Mouse (Mus musculus) stomach, embryonic 14.5 days (tissue): ENCODE data around the gene Ccdc7a. TPM values are rescaled to one million over a fixed set of nuclear protein-coding genes. Genes with fewer than 3 reads are reported as not detected.
"Not testable (repeated sequence)": the region's sequence is repeated elsewhere in the genome, so short reads cannot be mapped to it uniquely, and the experiment has no call there.

Experiments
- ATAC-seq: fragments of 200-750 bp; cut with Nextera tagmentation; 2 replicates; pipeline ENCODE4 v1.8.0; 2017; ENCODE audit warnings: low read depth, moderate TSS enrichment; ENCODE audit not compliant: insufficient number of reproducible peaks, insufficient read depth, low FRiP score
- H3K27ac ChIP-seq: fragments of 300-500 bp; sonication (generic); 2 replicates; pipeline ENCODE4 v1.5.1; 2014; ENCODE audit warnings: mild to moderate bottlenecking, low read length, moderate library complexity, mixed read lengths
- H3K27me3 ChIP-seq: fragments of 300-500 bp; sonication (generic); 2 replicates; pipeline ENCODE4 v1.6.1; 2014; ENCODE audit warnings: low read length, control low read depth, mixed read lengths; ENCODE audit not compliant: control insufficient read depth, insufficient read depth
- H3K36me3 ChIP-seq: fragments of 300-500 bp; sonication (generic); 2 replicates; pipeline ENCODE4 v1.6.1; 2014; ENCODE audit warnings: mild to moderate bottlenecking, control low read depth, low read length, moderate library complexity, mixed read lengths; ENCODE audit not compliant: control insufficient read depth, insufficient read depth
- H3K4me1 ChIP-seq: fragments of 300-500 bp; sonication (generic); 2 replicates; pipeline ENCODE4 v1.6.1; 2014; ENCODE audit warnings: low read length, control low read depth, mixed read lengths; ENCODE audit not compliant: control insufficient read depth, insufficient read depth
- H3K4me2 ChIP-seq: fragments of 300-500 bp; sonication (generic); replicated peaks from 2 replicates; pipeline ENCODE4 v1.6.1; 2014; ENCODE audit warnings: low read depth, low read length, control low read depth
- H3K4me3 ChIP-seq: fragments of 300-500 bp; sonication (generic); 2 replicates; pipeline ENCODE4 v1.5.1; 2014; ENCODE audit warnings: low read depth, low read length, control low read depth
- H3K9ac ChIP-seq: fragments of 300-500 bp; sonication (generic); replicated peaks from 2 replicates; pipeline ENCODE4 v1.6.1; 2014; ENCODE audit warnings: low read depth, mild to moderate bottlenecking, control low read depth, low read length, moderate library complexity, mixed read lengths
- H3K9me3 ChIP-seq: fragments of 300-500 bp; sonication (generic); 2 replicates; pipeline ENCODE4 v1.6.1; 2016; ENCODE audit warnings: low read depth, low read length, control low read depth; ENCODE audit not compliant: control insufficient read depth
- WGBS: fragments of 180-500 bp; shearing (Covaris S2); extraction: QIAGEN DNeasy Blood & Tissue Kit; methylation state at CpG from one replicate; pipeline ENCODE4 v1.1.7; 2014; 5-methylcytosine and 5-hydroxymethylcytosine counted together
- polyA plus RNA-seq: library from polyadenylated mRNA; unstranded; fragments of >200 nt; fragmentation: Nextera tagmentation; extraction: Ambion mirVana; gene quantifications from 2 replicates; pipeline ENCODE4 v1.2.1, GENCODE M21; 2014

Ccdc7a gene
- polyA plus RNA-seq, result not detected in 2 replicates

GRCm38 (mm10) chr8:129065417-129065816, at the start of gene Ccdc7a:
Gene Ccdc7a (minus strand): TSS chr8:129065517.
- not testable (repeated sequence) for H3K36me3 ChIP-seq, H3K9me3 ChIP-seq, H3K27me3 ChIP-seq, ATAC-seq, H3K4me2 ChIP-seq, H3K9ac ChIP-seq, H3K27ac ChIP-seq, H3K4me3 ChIP-seq, H3K4me1 ChIP-seq
- WGBS, result 78% methylated on average over 2 of the region's 11 CpGs

- H3K9ac ChIP-seq, H3K36me3 ChIP-seq, ATAC-seq, H3K4me2 ChIP-seq, H3K4me3 ChIP-seq, H3K27ac ChIP-seq, H3K9me3 ChIP-seq, H3K4me1 ChIP-seq, H3K27me3 ChIP-seq: not testable (repeated sequence)
- WGBS, result 67% methylated on average over 1 of the region's 10 CpGs
These were observed 1.5 kb upstream of the Ccdc7a start, which contains the start of gene Ccdc7b for GRCm38 (mm10) chr8:129066834-129067233. Gene Ccdc7b (plus strand): TSS chr8:129067134.

- WGBS, result 85% methylated on average over 1 of the region's 1 CpGs
- ATAC-seq, result no peak
These were observed 73.9 kb downstream of the Ccdc7a start for GRCm38 (mm10) chr8:128991389-128991788.

GRCm38 (mm10) chr8:128948941-128949340, 116.4 kb downstream of the Ccdc7a start:
- not testable (repeated sequence) for ATAC-seq, H3K27ac ChIP-seq, H3K27me3 ChIP-seq, H3K4me2 ChIP-seq, H3K36me3 ChIP-seq, H3K4me3 ChIP-seq, H3K9ac ChIP-seq, H3K9me3 ChIP-seq, H3K4me1 ChIP-seq
- WGBS, result 79% methylated on average over 11 of the region's 11 CpGs

More at GRCm38 (mm10) chr8:128991389-128991788, 73.9 kb downstream of the Ccdc7a start:
- H3K9me3 ChIP-seq, result no peaks in the 10 kb centered on the region
- no peak overlapping the region for H3K4me3 ChIP-seq
- H3K36me3 ChIP-seq, result no peaks in the 10 kb centered on the region
- no peak overlapping the region for H3K27ac ChIP-seq
- no peak overlapping the region for H3K4me2 ChIP-seq
- no peak overlapping the region for H3K9ac ChIP-seq
- H3K4me1 ChIP-seq, result no peaks in the 10 kb centered on the region
- no peaks in the 10 kb centered on the region for H3K27me3 ChIP-seq

- H3K27ac ChIP-seq, H3K4me1 ChIP-seq, H3K27me3 ChIP-seq, H3K9ac ChIP-seq, H3K36me3 ChIP-seq, H3K4me2 ChIP-seq, H3K9me3 ChIP-seq, H3K4me3 ChIP-seq: not testable (repeated sequence)
- 2% methylated on average over 6 of the region's 6 CpGs for WGBS
- ATAC-seq, result 0 out of 2 replicates have a peak, but pooled peaks have one; percentile 65
These were observed 124.2 kb downstream of the Ccdc7a start for GRCm38 (mm10) chr8:128941022-128941641.

- no peaks in the 10 kb centered on the region for H3K36me3 ChIP-seq
- no peaks in the 10 kb centered on the region for H3K27me3 ChIP-seq
- WGBS, result 68% methylated on average over 4 of the region's 4 CpGs
- no peak for ATAC-seq
- no peak overlapping the region for H3K4me3 ChIP-seq
- H3K9me3 ChIP-seq, result no peaks in the 10 kb centered on the region
- no peaks in the 10 kb centered on the region for H3K4me1 ChIP-seq
- H3K9ac ChIP-seq, result no peak overlapping the region
- no peak overlapping the region for H3K4me2 ChIP-seq
- H3K27ac ChIP-seq, result no peak overlapping the region
These were observed 131.9 kb downstream of the Ccdc7a start for GRCm38 (mm10) chr8:128933446-128933845.

- Histone ChIP-seq H3K4me3 (no peak overlapping the region), H3K27ac (no peak overlapping the region), H3K27me3 (no peaks in the 10 kb centered on the region), H3K9ac (no peak overlapping the region), H3K4me1 (no peaks in the 10 kb centered on the region), H3K4me2 (no peak overlapping the region), H3K36me3 (no peaks in the 10 kb centered on the region), H3K9me3 (no peaks in the 10 kb centered on the region)
- ATAC-seq, result no peak
- WGBS, result 52% methylated on average over 3 of the region's 3 CpGs
These were observed 182.6 kb downstream of the Ccdc7a start for GRCm38 (mm10) chr8:128882719-128883118.

GRCm38 (mm10) chr8:128843749-128844148, 221.6 kb downstream of the Ccdc7a start:
- Histone ChIP-seq H3K4me3 (no peak overlapping the region), H3K9ac (no peak overlapping the region), H3K4me1 (no peaks in the 10 kb centered on the region), H3K9me3 (no peaks in the 10 kb centered on the region), H3K4me2 (no peak overlapping the region), H3K27ac (no peak overlapping the region), H3K36me3 (no peaks in the 10 kb centered on the region), H3K27me3 (no peaks in the 10 kb centered on the region)
- WGBS, result 43% methylated on average over 5 of the region's 5 CpGs
- no peak for ATAC-seq

GRCm38 (mm10) chr8:128812521-128812920, 252.8 kb downstream of the Ccdc7a start:
- no peaks in the 10 kb centered on the region for H3K4me1 ChIP-seq
- no peaks in the 10 kb centered on the region for H3K27me3 ChIP-seq
- H3K4me3 ChIP-seq, result no peak overlapping the region
- 72% methylated on average over 4 of the region's 4 CpGs for WGBS
- H3K36me3 ChIP-seq, result no peaks in the 10 kb centered on the region
- no peak overlapping the region for H3K9ac ChIP-seq
- H3K4me2 ChIP-seq, result no peak overlapping the region
- H3K9me3 ChIP-seq, result no peaks in the 10 kb centered on the region
- H3K27ac ChIP-seq, result no peak overlapping the region
- no peak for ATAC-seq
